Mouse (Mus musculus) embryonic facial prominence, embryonic 13.5 days (tissue): ENCODE results near the gene Actn4. TPM values are rescaled to one million over a fixed set of nuclear protein-coding genes. Genes with fewer than 3 reads are reported as not detected.

Experiments
- ATAC-seq: fragments of 200-750 bp; cut with Nextera tagmentation; 2 replicates; pipeline ENCODE4 v1.8.0; 2017; ENCODE audit warnings: low read depth; ENCODE audit not compliant: insufficient number of reproducible peaks, insufficient read depth, low FRiP score, low TSS enrichment
- H3K27ac ChIP-seq: fragments of 300-500 bp; sonication (generic); 2 replicates; pipeline ENCODE4 v1.5.1; 2015; ENCODE audit warnings: moderate library complexity, mild to moderate bottlenecking, inconsistent platforms
- H3K27me3 ChIP-seq: fragments of 300-500 bp; sonication (generic); 2 replicates; pipeline ENCODE4 v1.6.1; 2015; ENCODE audit warnings: mild to moderate bottlenecking, inconsistent platforms
- H3K36me3 ChIP-seq: fragments of 300-500 bp; sonication (generic); 2 replicates; pipeline ENCODE4 v1.6.1; 2015; ENCODE audit warnings: mild to moderate bottlenecking, inconsistent platforms
- H3K4me1 ChIP-seq: fragments of 300-500 bp; sonication (generic); 2 replicates; pipeline ENCODE4 v1.6.1; 2015; ENCODE audit warnings: inconsistent platforms
- H3K4me2 ChIP-seq: fragments of 300-500 bp; sonication (generic); 2 replicates; pipeline ENCODE4 v1.6.1; 2015; ENCODE audit warnings: moderate library complexity, mild to moderate bottlenecking, inconsistent platforms
- H3K4me3 ChIP-seq: fragments of 300-500 bp; sonication (generic); 2 replicates; pipeline ENCODE4 v1.5.1; 2015; ENCODE audit warnings: mild to moderate bottlenecking, inconsistent platforms
- H3K9ac ChIP-seq: fragments of 300-500 bp; sonication (generic); 2 replicates; pipeline ENCODE4 v1.6.1; 2015; ENCODE audit warnings: mild to moderate bottlenecking, inconsistent platforms
- H3K9me3 ChIP-seq: fragments of 300-500 bp; sonication (generic); 2 replicates; pipeline ENCODE4 v1.6.1; 2016; ENCODE audit warnings: inconsistent platforms
- WGBS: fragments of 180-500 bp; shearing (Covaris S2); methylation state at CpG from one replicate; pipeline ENCODE4 v1.1.7; 2015; ENCODE audit warnings: mixed read lengths; 5-methylcytosine and 5-hydroxymethylcytosine counted together
- polyA plus RNA-seq: library from polyadenylated mRNA; unstranded; fragments of >200 nt; fragmentation: Nextera tagmentation; extraction: Ambion mirVana; gene quantifications from 2 replicates; pipeline ENCODE4 v1.2.1, GENCODE M21; 2015

The Actn4 gene
- polyA plus RNA-seq, 1 experiment from 2014 or later, result 258 TPM

GRCm38 (mm10) chr7:28931695-28932039 lies 30.5 kb downstream of the Actn4 start:
- H3K4me3 ChIP-seq, result no peak overlapping the region
- no peak overlapping the region for H3K9ac ChIP-seq
- 78% methylated on average over 4 of the region's 4 CpGs for WGBS
- no peaks in the 10 kb centered on the region for H3K27me3 ChIP-seq
- peaks cover 52% of the 10 kb centered on the region for H3K4me1 ChIP-seq
- ATAC-seq, result no peak
- H3K9me3 ChIP-seq, result no peaks in the 10 kb centered on the region
- no peak overlapping the region for H3K27ac ChIP-seq
- H3K36me3 ChIP-seq, result peaks cover 9% of the 10 kb centered on the region; the same call in 1 of the 2 replicates
- no peak overlapping the region for H3K4me2 ChIP-seq

GRCm38 (mm10) chr7:28931032-28931694 lies 31.0 kb downstream of the Actn4 start:
- Histone ChIP-seq H3K9ac (0 out of 2 replicates have a peak overlapping the region, but pooled peaks have one; percentile 8), H3K27me3 (no peaks in the 10 kb centered on the region), H3K4me1 (peaks cover 52% of the 10 kb centered on the region), H3K36me3 (peaks cover 9% of the 10 kb centered on the region; the same call in 1 of the 2 replicates), H3K27ac (peak overlapping the region; percentile 78), H3K4me3 (no peak overlapping the region), H3K4me2 (no peak overlapping the region), H3K9me3 (no peaks in the 10 kb centered on the region)
- WGBS, result 76% methylated on average over 7 of the region's 7 CpGs
- ATAC-seq, result no peak

GRCm38 (mm10) chr7:28930320-28931031 lies 31.7 kb downstream of the Actn4 start:
- 56% methylated on average over 5 of the region's 5 CpGs for WGBS

GRCm38 (mm10) chr7:28929381-28929780 lies 32.8 kb downstream of the Actn4 start:
- Histone ChIP-seq H3K4me2 (no peak overlapping the region; the same call in 1 of the 2 replicates), H3K27ac (peak overlapping the region; percentile 55), H3K36me3 (peaks cover 5% of the 10 kb centered on the region; the same call in 1 of the 2 replicates), H3K9me3 (no peaks in the 10 kb centered on the region), H3K4me1 (peaks cover 67% of the 10 kb centered on the region), H3K4me3 (no peak overlapping the region), H3K27me3 (no peaks in the 10 kb centered on the region), H3K9ac (no peak overlapping the region)
- WGBS, result 28% methylated on average over 3 of the region's 3 CpGs
- ATAC-seq, result no peak

More at GRCm38 (mm10) chr7:28930320-28931031, 31.7 kb downstream of the Actn4 start:
- Histone ChIP-seq H3K9me3 (no peaks in the 10 kb centered on the region), H3K4me2 (no peak overlapping the region), H3K9ac (0 out of 2 replicates have a peak overlapping the region, but pooled peaks have one; percentile 8), H3K27ac (peak overlapping the region; percentile 78), H3K36me3 (peaks cover 5% of the 10 kb centered on the region; the same call in 1 of the 2 replicates), H3K4me3 (no peak overlapping the region), H3K4me1 (peaks cover 56% of the 10 kb centered on the region), H3K27me3 (no peaks in the 10 kb centered on the region)
- no peak for ATAC-seq

- Histone ChIP-seq H3K36me3 (peaks cover 6% of the 10 kb centered on the region), H3K9ac (no peak overlapping the region), H3K4me2 (no peak overlapping the region), H3K27me3 (no peaks in the 10 kb centered on the region), H3K4me1 (peaks cover 79% of the 10 kb centered on the region), H3K9me3 (no peaks in the 10 kb centered on the region), H3K27ac (peak overlapping the region; percentile 76), H3K4me3 (no peak overlapping the region)
- ATAC-seq, result no peak
- WGBS, result 54% methylated on average over 2 of the region's 2 CpGs
Observed at GRCm38 (mm10) chr7:28926172-28926571, 36.0 kb downstream of the Actn4 start.

GRCm38 (mm10) chr7:28925317-28925716 lies 36.8 kb downstream of the Actn4 start:
- Histone ChIP-seq H3K9ac (0 out of 2 replicates have a peak overlapping the region, but pooled peaks have one; percentile 12), H3K36me3 (peaks cover 10% of the 10 kb centered on the region), H3K9me3 (no peaks in the 10 kb centered on the region), H3K4me2 (no peak overlapping the region; the same call in 1 of the 2 replicates), H3K4me1 (peaks cover 79% of the 10 kb centered on the region), H3K4me3 (no peak overlapping the region), H3K27me3 (no peaks in the 10 kb centered on the region), H3K27ac (peak overlapping the region; percentile 76)
- ATAC-seq, result no peak
- WGBS, result 24% methylated on average over 9 of the region's 9 CpGs

- Histone ChIP-seq H3K27ac (peak overlapping the region; percentile 76), H3K4me2 (no peak overlapping the region), H3K27me3 (no peaks in the 10 kb centered on the region), H3K4me3 (no peak overlapping the region), H3K36me3 (peaks cover 10% of the 10 kb centered on the region), H3K4me1 (peaks cover 80% of the 10 kb centered on the region), H3K9me3 (no peaks in the 10 kb centered on the region), H3K9ac (peak overlapping the region; percentile 12; the same call in 1 of the 2 replicates)
- ATAC-seq, result no peak
- WGBS, result 77% methylated on average over 3 of the region's 3 CpGs
Observed at GRCm38 (mm10) chr7:28924802-28925201, 37.3 kb downstream of the Actn4 start.

GRCm38 (mm10) chr7:28923865-28924291 lies 38.3 kb downstream of the Actn4 start:
- Histone ChIP-seq H3K4me1 (peaks cover 80% of the 10 kb centered on the region), H3K27me3 (no peaks in the 10 kb centered on the region), H3K36me3 (peaks cover 10% of the 10 kb centered on the region), H3K9me3 (no peaks in the 10 kb centered on the region), H3K27ac (peak overlapping the region; percentile 76), H3K4me3 (no peak overlapping the region), H3K9ac (0 out of 2 replicates have a peak overlapping the region, but pooled peaks have one; percentile 12), H3K4me2 (no peak overlapping the region)
- ATAC-seq, result no peak
- 9% methylated on average over 4 of the region's 4 CpGs for WGBS

- Histone ChIP-seq H3K4me2 (no peak overlapping the region), H3K4me1 (peaks cover 91% of the 10 kb centered on the region), H3K9ac (no peak overlapping the region), H3K9me3 (no peaks in the 10 kb centered on the region), H3K36me3 (peaks cover 23% of the 10 kb centered on the region), H3K27me3 (no peaks in the 10 kb centered on the region), H3K4me3 (no peak overlapping the region), H3K27ac (0 out of 2 replicates have a peak overlapping the region, but pooled peaks have one; percentile 24)
- ATAC-seq, result no peak
- WGBS, result 65% methylated on average over 4 of the region's 4 CpGs
Observed at GRCm38 (mm10) chr7:28922606-28923005, 39.5 kb downstream of the Actn4 start.

- Histone ChIP-seq H3K36me3 (peaks cover 30% of the 10 kb centered on the region), H3K4me2 (no peak overlapping the region), H3K27ac (no peak overlapping the region; the same call in 1 of the 2 replicates), H3K4me3 (no peak overlapping the region), H3K9ac (no peak overlapping the region), H3K9me3 (no peaks in the 10 kb centered on the region), H3K27me3 (no peaks in the 10 kb centered on the region), H3K4me1 (peaks cover 96% of the 10 kb centered on the region)
- WGBS, result 90% methylated on average over 8 of the region's 8 CpGs
- ATAC-seq, result no peak
Observed at GRCm38 (mm10) chr7:28921722-28922465, 40.2 kb downstream of the Actn4 start.

GRCm38 (mm10) chr7:28921178-28921577 lies 41.0 kb downstream of the Actn4 start:
- H3K27ac ChIP-seq, result peak overlapping the region; percentile 83; the same call in 1 of the 2 replicates
- no peaks in the 10 kb centered on the region for H3K27me3 ChIP-seq
- ATAC-seq, result no peak
- H3K4me2 ChIP-seq, result no peak overlapping the region
- peaks cover 89% of the 10 kb centered on the region for H3K4me1 ChIP-seq
- 86% methylated on average over 3 of the region's 3 CpGs for WGBS
- H3K4me3 ChIP-seq, result no peak overlapping the region
- no peaks in the 10 kb centered on the region for H3K9me3 ChIP-seq
- peaks cover 37% of the 10 kb centered on the region for H3K36me3 ChIP-seq
- H3K9ac ChIP-seq, result 0 out of 2 replicates have a peak overlapping the region, but pooled peaks have one; percentile 6
